Mouse (Mus musculus) neural tube, embryonic 15.5 days (tissue): ENCODE measurements around the gene Inpp5d. TPM values are rescaled to one million over a fixed set of nuclear protein-coding genes. Genes with fewer than 3 reads are reported as not detected.

ENCODE experiments used
- ATAC-seq: fragments of 200-750 bp; cut with Nextera tagmentation; 2 replicates; pipeline ENCODE4 v1.8.0; 2017; ENCODE audit warnings: mild to moderate bottlenecking, moderate TSS enrichment, moderate library complexity; ENCODE audit not compliant: low FRiP score
- H3K27ac ChIP-seq: fragments of 300-500 bp; sonication (generic); replicated peaks from 2 replicates; pipeline ENCODE4 v1.5.1; 2015; ENCODE audit warnings: mild to moderate bottlenecking, inconsistent platforms
- H3K27me3 ChIP-seq: fragments of 300-500 bp; sonication (generic); replicated peaks from 2 replicates; pipeline ENCODE4 v1.6.1; 2015; ENCODE audit warnings: inconsistent platforms
- H3K36me3 ChIP-seq: fragments of 300-500 bp; sonication (generic); 2 replicates; pipeline ENCODE4 v1.6.1; 2015; ENCODE audit warnings: inconsistent platforms
- H3K4me1 ChIP-seq: fragments of 300-500 bp; sonication (generic); 2 replicates; pipeline ENCODE4 v1.6.1; 2015; ENCODE audit warnings: inconsistent platforms
- H3K4me2 ChIP-seq: fragments of 300-500 bp; sonication (generic); 2 replicates; pipeline ENCODE4 v1.6.1; 2015; ENCODE audit warnings: inconsistent platforms, mild to moderate bottlenecking, moderate library complexity
- H3K4me3 ChIP-seq: fragments of 300-500 bp; sonication (generic); replicated peaks from 2 replicates; pipeline ENCODE4 v1.5.1; 2015; ENCODE audit warnings: mild to moderate bottlenecking, inconsistent platforms
- H3K9ac ChIP-seq: fragments of 300-500 bp; sonication (generic); replicated peaks from 2 replicates; pipeline ENCODE4 v1.6.1; 2015; ENCODE audit warnings: mild to moderate bottlenecking, inconsistent platforms
- H3K9me3 ChIP-seq: fragments of 300-500 bp; sonication (generic); replicated peaks from 2 replicates; pipeline ENCODE4 v1.6.1; 2016; ENCODE audit warnings: inconsistent platforms
- WGBS: fragments of 180-500 bp; shearing (Covaris S2); methylation state at CpG from one replicate; pipeline ENCODE4 v1.1.7; 2015; ENCODE audit warnings: mixed read lengths; 5-methylcytosine and 5-hydroxymethylcytosine counted together
- polyA plus RNA-seq: library from polyadenylated mRNA; unstranded; fragments of >200 nt; fragmentation: Nextera tagmentation; extraction: Ambion mirVana; gene quantifications from 2 replicates; pipeline ENCODE4 v1.2.1, GENCODE M21; 2015

The Inpp5d gene
- polyA plus RNA-seq, 1 experiment from 2014 or later = 3.2 TPM

DNA sequence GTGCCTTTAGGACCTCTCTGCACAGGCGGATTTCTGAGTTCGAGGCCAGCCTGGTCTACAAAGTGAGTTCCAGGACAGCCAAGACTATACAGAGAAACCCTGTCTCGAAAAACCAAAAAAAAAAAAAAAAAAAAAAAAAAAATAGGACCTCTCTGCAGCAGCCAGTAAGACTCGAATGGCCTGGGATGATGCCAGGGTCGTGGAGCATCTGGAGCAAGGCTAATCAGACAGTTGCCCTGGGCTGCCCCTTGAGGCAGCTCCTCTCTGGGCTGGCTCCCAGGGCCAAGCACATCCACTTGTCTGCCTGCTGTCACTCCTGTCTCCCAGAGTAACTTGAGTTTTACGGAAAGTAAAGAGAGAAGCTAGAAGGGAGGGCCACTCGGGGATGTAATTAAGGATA, 24.9 kb downstream of the Inpp5d start:
- Histone ChIP-seq H3K4me3 (no peak overlapping the region), H3K36me3 (no peaks in the 10 kb centered on the region), H3K27ac (no peak overlapping the region), H3K4me2 (no peak overlapping the region), H3K27me3 (no peaks in the 10 kb centered on the region), H3K9ac (no peak overlapping the region), H3K9me3 (no peaks in the 10 kb centered on the region), H3K4me1 (no peaks in the 10 kb centered on the region)
- no peak for ATAC-seq
- 70% methylated on average over 7 of the region's 7 CpGs for whole genome bisulfite sequencing

DNA sequence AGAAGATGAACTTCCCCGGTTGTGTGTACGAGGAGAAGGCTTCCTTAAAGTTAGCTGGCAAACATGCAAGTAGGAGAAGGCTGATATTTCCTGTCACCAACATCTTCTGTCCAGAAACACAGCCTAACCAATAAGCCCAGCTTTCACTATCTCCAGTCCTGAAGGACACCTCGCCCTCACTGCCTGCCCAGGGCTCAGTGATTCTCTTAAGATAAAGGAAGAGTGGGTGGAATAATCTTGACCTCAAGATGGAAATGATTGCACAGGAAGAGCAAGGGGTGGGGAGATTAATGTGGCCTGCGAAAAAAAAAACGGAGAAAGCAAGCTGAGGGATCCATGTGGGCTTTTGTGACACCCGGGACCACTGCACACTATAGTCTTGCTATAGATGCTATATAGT, 25.6 kb downstream of the Inpp5d start:
- Histone ChIP-seq H3K4me2 (no peak overlapping the region), H3K27ac (no peak overlapping the region)
- WGBS = 83% methylated on average over 6 of the region's 6 CpGs

DNA sequence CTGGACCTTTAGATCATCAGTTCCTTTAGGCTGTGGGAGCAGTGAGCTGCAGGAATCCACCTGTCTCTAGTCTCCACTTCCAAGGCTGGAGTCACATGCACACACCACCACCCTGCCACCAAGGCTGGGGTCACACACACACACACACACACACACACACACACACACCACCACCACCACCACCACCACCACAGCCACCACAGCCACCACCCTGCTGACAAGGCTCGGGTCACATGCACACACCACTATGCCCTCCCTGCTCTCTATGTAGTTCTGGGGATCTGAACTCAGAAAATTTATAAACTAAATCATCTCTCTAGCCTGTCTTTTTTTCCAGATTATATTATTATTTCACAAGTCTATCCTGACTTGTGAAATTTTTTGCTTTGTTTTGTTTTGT, 27.7 kb downstream of the Inpp5d start:
- 86% methylated on average over 1 of the region's 1 CpGs for WGBS
- ATAC-seq = no peak

More for the DNA sequence above, 25.6 kb downstream of the Inpp5d start:
- Histone ChIP-seq H3K4me3 (no peak overlapping the region), H3K9ac (no peak overlapping the region), H3K27me3 (no peaks in the 10 kb centered on the region), H3K4me1 (no peaks in the 10 kb centered on the region), H3K36me3 (no peaks in the 10 kb centered on the region), H3K9me3 (no peaks in the 10 kb centered on the region)
- no peak for ATAC-seq

DNA sequence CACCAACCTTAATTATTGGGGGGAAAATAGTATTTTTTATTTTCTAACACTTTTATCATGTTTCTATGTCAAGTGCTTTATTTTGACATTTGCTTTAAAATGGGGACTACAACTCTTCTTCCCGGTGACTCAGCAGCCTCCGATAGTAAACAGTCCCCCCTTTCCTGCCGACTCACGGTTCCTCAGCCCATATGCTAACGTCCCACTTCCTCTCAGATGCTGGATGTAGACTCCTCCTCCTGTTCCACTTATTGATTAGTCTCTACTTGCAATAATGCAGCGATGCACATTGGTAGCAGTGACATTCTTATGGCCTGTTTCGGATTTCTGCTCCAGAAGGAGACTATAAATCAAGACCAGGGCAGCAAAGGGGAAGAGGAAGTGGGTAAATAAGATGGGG, 28.5 kb downstream of the Inpp5d start:
- Histone ChIP-seq H3K4me1 (no peaks in the 10 kb centered on the region), H3K4me2 (no peak overlapping the region), H3K27ac (no peak overlapping the region), H3K27me3 (no peaks in the 10 kb centered on the region), H3K36me3 (no peaks in the 10 kb centered on the region), H3K9me3 (no peaks in the 10 kb centered on the region), H3K9ac (no peak overlapping the region), H3K4me3 (no peak overlapping the region)
- no peak for ATAC-seq
- 65% methylated on average over 7 of the region's 7 CpGs for WGBS

More for the DNA sequence above, 27.7 kb downstream of the Inpp5d start:
- no peak overlapping the region for H3K4me3 ChIP-seq
- H3K36me3 ChIP-seq = no peaks in the 10 kb centered on the region
- H3K27me3 ChIP-seq = no peaks in the 10 kb centered on the region
- no peak overlapping the region for H3K9ac ChIP-seq
- H3K4me1 ChIP-seq = no peaks in the 10 kb centered on the region
- H3K9me3 ChIP-seq = no peaks in the 10 kb centered on the region
- H3K27ac ChIP-seq = no peak overlapping the region
- H3K4me2 ChIP-seq = no peak overlapping the region

DNA sequence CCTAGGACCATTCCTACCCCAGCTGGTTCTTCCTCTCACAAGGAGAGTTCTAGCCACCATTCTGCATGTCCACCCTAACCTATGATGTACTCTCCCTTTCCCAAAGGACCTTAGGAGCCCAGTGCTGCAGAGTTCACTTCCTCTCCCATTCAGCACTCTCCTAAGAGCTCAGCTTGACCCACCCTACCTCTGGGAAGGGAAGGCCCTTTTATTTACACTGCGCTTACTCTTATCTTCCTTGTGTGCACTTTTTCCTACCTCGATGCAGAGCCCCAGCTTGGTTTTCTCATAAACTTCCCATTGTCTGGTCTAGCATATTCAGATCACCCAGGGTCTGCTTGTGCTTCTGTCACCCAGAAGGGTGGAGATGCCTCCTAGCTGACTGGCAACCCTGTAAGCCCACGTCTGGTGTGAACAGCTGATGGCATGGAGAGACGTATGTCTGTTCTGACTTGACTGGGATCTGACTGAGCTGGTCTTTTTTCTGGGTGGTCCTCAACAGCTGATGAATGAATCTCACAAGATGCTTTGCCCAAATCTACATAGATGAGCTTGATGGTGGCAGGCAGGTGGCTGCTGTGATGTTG, 29.2 kb downstream of the Inpp5d start:
- Histone ChIP-seq H3K27me3 (no peaks in the 10 kb centered on the region), H3K4me1 (no peaks in the 10 kb centered on the region), H3K9ac (no peak overlapping the region), H3K9me3 (no peaks in the 10 kb centered on the region), H3K4me3 (no peak overlapping the region), H3K27ac (no peak overlapping the region), H3K4me2 (no peak overlapping the region), H3K36me3 (no peaks in the 10 kb centered on the region)
- 84% methylated on average over 4 of the region's 4 CpGs for WGBS
- ATAC-seq = no peak

DNA sequence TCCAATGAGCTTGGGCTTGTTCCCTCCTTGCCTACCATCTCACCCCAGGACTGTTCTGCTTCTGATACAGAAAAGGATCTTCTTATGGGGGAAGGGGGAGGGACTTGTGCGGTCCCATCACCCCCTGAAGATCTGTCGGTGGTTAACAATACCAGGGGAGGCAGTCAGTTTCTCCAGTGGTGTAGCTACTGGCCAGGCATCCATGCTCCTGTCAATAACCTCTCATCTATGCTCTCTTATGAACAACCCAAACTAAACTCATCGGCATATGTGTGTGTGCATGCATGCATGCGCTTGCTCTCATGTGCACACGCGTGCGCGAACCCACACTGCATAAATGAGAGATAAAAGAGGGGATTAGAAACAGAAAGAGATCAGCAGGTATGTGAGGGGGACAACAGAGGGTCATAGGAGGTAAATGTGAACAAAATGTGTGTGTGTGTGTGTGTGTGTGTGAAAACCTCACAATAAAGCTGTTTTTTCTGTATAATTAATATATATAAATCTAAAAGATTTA, 29.9 kb downstream of the Inpp5d start:
- 90% methylated on average over 8 of the region's 8 CpGs for WGBS

DNA sequence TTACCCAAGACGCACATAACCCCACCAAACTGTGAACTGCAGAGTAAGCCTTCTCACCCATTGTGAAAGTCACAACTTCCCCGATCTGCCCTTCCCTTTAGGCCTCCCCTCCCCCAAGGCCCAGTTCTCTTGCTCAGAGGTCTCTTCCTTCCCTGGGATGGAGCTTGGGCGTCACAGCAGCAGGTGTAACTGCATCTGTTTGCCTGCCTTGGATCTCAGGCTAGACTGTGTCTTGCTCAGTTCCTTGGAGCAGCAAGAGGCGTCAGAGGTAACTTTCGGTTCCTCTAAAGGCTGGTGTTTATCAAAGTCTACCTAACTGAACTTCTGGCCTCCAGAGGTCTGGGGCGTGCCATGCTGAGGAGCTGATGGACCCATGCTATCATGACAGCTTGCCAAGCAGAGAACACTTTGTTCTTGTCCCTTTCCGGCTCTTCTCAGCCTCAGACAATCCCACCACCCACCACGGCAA, 30.5 kb downstream of the Inpp5d start:
- Histone ChIP-seq H3K27me3 (no peaks in the 10 kb centered on the region), H3K27ac (no peak overlapping the region), H3K9ac (no peak overlapping the region), H3K36me3 (no peaks in the 10 kb centered on the region), H3K4me1 (no peaks in the 10 kb centered on the region), H3K4me2 (no peak overlapping the region), H3K9me3 (no peaks in the 10 kb centered on the region), H3K4me3 (no peak overlapping the region)
- WGBS = 82% methylated on average over 8 of the region's 8 CpGs
- ATAC-seq = no peak

More for the DNA sequence above, 29.9 kb downstream of the Inpp5d start:
- Histone ChIP-seq H3K4me2 (no peak overlapping the region), H3K36me3 (no peaks in the 10 kb centered on the region), H3K9ac (no peak overlapping the region), H3K27ac (no peak overlapping the region), H3K4me1 (no peaks in the 10 kb centered on the region), H3K27me3 (no peaks in the 10 kb centered on the region), H3K9me3 (no peaks in the 10 kb centered on the region), H3K4me3 (no peak overlapping the region)
- ATAC-seq = no peak

DNA sequence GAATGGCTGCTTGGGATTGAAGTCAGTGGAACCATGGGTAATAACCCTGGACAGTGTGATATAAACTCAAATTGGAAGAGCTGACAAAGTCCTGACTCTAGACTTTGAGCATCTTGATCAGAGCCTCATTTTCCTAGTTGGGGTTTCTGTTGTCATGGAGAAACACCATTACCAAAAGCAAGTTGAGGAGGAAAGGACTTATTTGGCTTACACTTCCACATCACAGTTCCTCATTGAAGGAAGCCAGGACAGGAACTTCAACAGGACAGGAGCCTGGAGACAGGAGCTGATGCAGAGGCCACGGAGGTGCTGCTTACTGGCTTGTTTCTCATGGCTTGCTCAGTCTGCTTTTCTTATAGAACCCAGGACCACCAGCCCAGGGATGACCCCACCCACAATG, 31.3 kb downstream of the Inpp5d start:
- Histone ChIP-seq H3K27me3 (no peaks in the 10 kb centered on the region), H3K36me3 (no peaks in the 10 kb centered on the region), H3K4me2 (no peak overlapping the region), H3K9ac (no peak overlapping the region), H3K27ac (no peak overlapping the region), H3K4me1 (no peaks in the 10 kb centered on the region), H3K4me3 (no peak overlapping the region), H3K9me3 (no peaks in the 10 kb centered on the region)
- no peak for ATAC-seq
- WGBS = 96% methylated on average over 1 of the region's 1 CpGs

DNA sequence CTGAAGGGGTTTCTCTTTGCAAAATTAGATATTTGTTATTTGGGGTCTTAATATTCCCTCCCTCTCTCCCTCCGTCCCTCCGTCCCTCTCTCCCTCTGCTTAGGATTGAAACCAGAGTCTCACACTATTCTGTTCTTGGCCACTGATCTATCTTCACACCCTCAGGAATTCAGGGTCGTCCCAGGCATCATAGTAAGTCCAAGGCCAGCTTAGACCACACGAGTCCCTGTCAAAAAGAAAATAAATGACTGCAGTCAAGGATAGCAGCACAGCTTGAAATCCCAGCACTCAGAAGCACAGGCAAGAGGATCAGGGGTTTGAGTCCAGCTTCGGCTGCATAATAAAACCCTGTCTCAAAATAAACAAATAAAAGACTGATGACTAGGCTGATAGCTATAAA, 35.0 kb downstream of the Inpp5d start:
- whole genome bisulfite sequencing = 51% methylated on average over 5 of the region's 5 CpGs
- no peak for ATAC-seq
- Histone ChIP-seq H3K4me1 (0 out of 2 replicates have a peak, but pooled peaks cover 4% of the 10 kb centered on the region), H3K4me3 (no peak overlapping the region), H3K27me3 (no peaks in the 10 kb centered on the region), H3K36me3 (no peaks in the 10 kb centered on the region), H3K27ac (no peak overlapping the region), H3K9me3 (no peaks in the 10 kb centered on the region), H3K4me2 (no peak overlapping the region), H3K9ac (no peak overlapping the region)

DNA sequence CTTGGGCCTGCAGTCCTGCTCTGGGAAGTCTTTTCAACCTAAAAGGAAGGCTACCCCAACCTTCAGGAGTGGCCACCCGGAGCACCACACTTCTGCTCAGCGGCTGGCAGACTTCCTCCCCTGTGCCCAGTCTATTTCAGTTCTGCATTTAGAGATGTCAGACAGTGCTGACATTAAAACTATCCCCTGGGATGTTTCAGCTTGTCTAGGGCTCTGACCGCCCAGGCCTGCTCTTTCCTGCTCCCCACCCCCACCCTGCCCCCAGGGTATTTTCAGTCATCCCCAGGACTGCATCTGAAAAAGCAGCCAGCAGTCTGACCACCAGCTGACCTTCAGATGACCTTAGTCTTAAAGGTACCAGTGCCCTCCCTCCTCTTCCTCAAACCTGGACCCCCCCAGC, 38.0 kb downstream of the Inpp5d start:
- Histone ChIP-seq H3K9me3 (no peaks in the 10 kb centered on the region), H3K4me2 (no peak overlapping the region), H3K4me1 (0 out of 2 replicates have a peak, but pooled peaks cover 4% of the 10 kb centered on the region), H3K9ac (no peak overlapping the region), H3K4me3 (no peak overlapping the region), H3K36me3 (no peaks in the 10 kb centered on the region), H3K27ac (no peak overlapping the region), H3K27me3 (no peaks in the 10 kb centered on the region)
- no peak for ATAC-seq
- 54% methylated on average over 3 of the region's 3 CpGs for WGBS

DNA sequence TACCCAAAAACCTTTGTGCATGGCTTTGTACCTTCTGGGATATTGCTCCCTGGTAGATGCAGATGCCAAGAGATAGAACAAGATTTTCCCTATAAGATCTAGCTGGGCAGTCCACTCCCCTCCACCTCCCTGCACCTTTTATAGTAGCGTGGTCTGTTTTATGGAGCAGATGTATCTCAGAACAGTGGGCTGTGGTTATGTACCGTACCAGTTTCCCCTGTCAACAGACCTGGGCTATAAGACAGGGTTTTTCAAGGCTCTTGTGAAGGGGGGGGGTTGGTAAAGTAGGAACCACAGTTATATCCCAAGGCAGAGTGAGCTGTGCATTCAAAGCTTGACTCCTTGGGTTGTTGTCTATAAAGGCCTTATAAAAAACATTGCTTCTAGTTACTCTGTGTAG, 38.4 kb downstream of the Inpp5d start:
- no peaks in the 10 kb centered on the region for H3K27me3 ChIP-seq
- no peaks in the 10 kb centered on the region for H3K36me3 ChIP-seq
- no peak overlapping the region for H3K27ac ChIP-seq
- H3K9me3 ChIP-seq = no peaks in the 10 kb centered on the region
- no peak overlapping the region for H3K4me2 ChIP-seq
- no peak overlapping the region for H3K4me3 ChIP-seq
- ATAC-seq = no peak
- H3K9ac ChIP-seq = no peak overlapping the region
- 74% methylated on average over 2 of the region's 2 CpGs for WGBS
- H3K4me1 ChIP-seq = 0 out of 2 replicates have a peak, but pooled peaks cover 4% of the 10 kb centered on the region

DNA sequence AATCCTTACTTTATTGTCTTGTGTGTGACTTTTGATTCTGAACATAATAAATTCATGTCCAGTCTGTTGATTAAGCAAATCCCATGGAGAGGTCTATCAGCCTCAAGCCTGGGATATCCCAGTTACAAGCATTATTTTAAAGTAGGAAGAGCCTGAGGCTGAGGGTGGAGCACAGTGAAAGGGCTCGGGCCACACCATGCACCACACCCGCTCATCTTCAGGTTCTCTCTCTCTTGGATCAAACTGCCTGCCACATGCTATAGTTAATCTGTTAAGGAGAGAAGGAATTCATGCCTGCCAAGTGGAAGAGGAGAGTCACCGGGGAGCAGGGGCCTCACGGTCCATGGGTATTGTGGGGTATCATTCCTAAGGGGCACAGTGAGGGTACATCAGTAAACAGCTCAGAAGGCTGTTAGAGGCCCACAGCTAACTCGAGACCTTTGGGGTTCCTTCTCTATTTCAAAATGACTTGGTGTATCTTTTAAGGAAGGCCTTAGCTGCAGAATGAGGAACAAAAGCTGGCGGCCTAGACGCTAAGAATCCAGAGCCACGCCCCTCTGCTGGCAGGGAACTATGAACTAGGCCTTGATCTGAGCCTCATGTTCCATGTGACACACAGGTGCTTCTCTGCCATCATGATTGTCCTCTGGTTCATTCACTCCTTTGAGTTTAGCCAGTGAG, 39.0 kb downstream of the Inpp5d start:
- Histone ChIP-seq H3K36me3 (no peaks in the 10 kb centered on the region), H3K4me2 (no peak overlapping the region), H3K4me3 (no peak overlapping the region), H3K27me3 (no peaks in the 10 kb centered on the region), H3K9ac (no peak overlapping the region), H3K4me1 (0 out of 2 replicates have a peak, but pooled peaks cover 4% of the 10 kb centered on the region), H3K27ac (no peak overlapping the region), H3K9me3 (no peaks in the 10 kb centered on the region)
- ATAC-seq = no peak
- WGBS = 78% methylated on average over 8 of the region's 8 CpGs
